Mouse (Mus musculus) lung, adult 2 months (tissue): ENCODE measurements around the gene Unc13a. TPM values are rescaled to one million over a fixed set of nuclear protein-coding genes. Genes with fewer than 3 reads are reported as not detected.

ENCODE experiments used
- DNase-seq: peaks from one replicate; pipeline ENCODE4 v3.0.0; 2022
- H3K4me1 ChIP-seq: fragments of 200-500 bp; 2 replicates; pipeline ENCODE4 v1.6.1; 2011; ENCODE audit warnings: low read length; ENCODE audit not compliant: control insufficient read depth, insufficient read depth
- H3K4me3 ChIP-seq: fragments of 200-500 bp; replicated peaks from 2 replicates; pipeline ENCODE3; 2011; ENCODE audit warnings: low read depth, mild to moderate bottlenecking, control low read depth, low read length; ENCODE audit errors: extremely low read depth
- CTCF ChIP-seq: fragments of 200-500 bp; IDR thresholded peaks from 2 replicates; pipeline ENCODE4 v1.5.1; 2011; ENCODE audit warnings: mild to moderate bottlenecking, low read length, control low read depth; ENCODE audit not compliant: insufficient read depth
- POLR2A ChIP-seq: fragments of 200-500 bp; IDR thresholded peaks from 2 replicates; pipeline ENCODE4 v1.6.1; 2011; ENCODE audit warnings: low read depth, mild to moderate bottlenecking, control low read depth, low read length, borderline replicate concordance; ENCODE audit errors: extremely low read depth
- WGBS: fragments of 180-500 bp; shearing (Covaris S2); methylation state at CpG from one replicate; pipeline ENCODE4 v1.1.7; 2018; 5-methylcytosine and 5-hydroxymethylcytosine counted together
- polyA plus RNA-seq: library from polyadenylated mRNA; depleted of rRNA; stranded (reverse); fragments of >200 nt; gene quantifications from 2 replicates; pipeline ENCODE4 v1.2.3, GENCODE M21; 2012

Unc13a gene
- polyA plus RNA-seq, 1 experiment, result 0.32 TPM

DNA sequence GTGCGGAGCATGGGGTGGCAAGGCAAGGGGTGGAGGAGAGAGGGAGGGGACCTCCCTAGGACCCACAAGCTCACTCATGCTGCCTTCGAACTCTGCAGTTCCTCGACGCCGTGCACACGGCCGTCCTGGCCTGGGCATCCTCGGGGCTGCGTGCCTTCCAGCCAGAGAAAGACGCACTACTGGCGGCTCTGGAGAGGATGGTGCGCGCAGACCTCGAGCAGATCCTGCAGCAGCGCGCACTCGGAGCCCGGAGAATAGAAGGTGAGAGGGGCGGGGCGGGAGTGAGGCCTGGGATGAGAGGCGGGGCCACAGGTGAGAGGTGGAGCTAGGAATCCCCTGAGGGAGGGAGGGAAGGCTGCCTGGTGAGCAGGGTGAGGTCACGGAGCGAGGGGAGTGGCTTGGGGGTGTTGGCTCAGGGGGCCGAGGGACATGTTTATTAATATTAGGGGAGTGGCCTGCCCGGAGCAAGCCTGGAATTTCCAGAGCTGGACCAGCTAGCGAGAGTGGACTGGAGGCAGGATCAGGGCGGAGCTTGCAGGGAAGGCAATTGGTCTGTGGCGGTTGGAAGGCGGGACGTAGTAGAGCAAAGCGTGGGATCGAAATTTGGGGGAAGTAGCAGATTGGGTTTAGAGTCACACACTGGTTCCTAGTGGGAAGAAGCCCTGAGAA is 68.8 kb downstream of the Unc13a start:
- 3% methylated on average over 32 of the region's 32 CpGs for WGBS

DNA sequence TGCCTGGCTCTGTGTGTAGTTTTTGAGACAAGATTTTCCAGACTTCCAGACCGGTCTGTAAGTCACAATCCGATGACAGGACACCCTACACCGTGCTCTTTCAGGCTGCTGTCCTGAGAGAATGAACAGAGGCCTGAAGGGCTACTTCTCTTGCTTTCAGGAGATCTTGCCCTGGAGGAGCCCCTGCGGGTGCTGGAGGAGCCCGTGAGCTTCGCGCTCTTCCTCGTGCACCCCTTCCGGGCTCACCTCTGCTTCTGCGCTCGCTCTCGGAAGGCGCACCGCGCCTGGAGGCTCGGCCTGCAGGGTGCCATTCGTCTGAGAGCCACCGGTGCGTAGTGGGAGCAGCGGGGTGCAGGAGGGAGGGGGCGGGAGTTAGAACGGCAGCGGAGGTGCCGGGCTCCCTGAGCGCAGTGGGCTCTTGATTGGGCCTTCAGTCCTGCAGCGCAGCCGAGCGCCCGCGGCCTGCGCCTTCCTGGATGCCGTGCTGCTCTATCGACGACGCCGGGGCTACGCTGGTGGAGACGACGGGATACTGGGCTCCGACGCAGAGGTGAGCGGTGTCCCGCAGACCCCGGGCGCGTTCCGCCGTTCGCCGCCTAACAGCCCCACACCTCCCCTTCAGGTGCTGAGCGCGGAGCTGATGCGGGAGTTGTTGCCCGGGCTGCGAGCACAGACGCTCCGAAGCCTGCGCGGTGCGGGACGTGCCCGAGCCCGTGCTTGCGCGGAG is 69.5 kb downstream of the Unc13a start:
- H3K4me3 ChIP-seq, result no peak overlapping the region
- WGBS, result 7% methylated on average over 65 of the region's 65 CpGs
- no peak for DNase-seq
- TF ChIP-seq POLR2A, result no peak
- TF ChIP-seq CTCF, result no peak
- H3K4me1 ChIP-seq, result peaks cover 5% of the 10 kb centered on the region; the same call in 1 of the 2 replicates

More for the DNA sequence above, 68.8 kb downstream of the Unc13a start:
- TF ChIP-seq POLR2A, result no peak
- TF ChIP-seq CTCF, result no peak
- peak; percentile 85 for DNase-seq
- peaks cover 5% of the 10 kb centered on the region; the same call in 1 of the 2 replicates for H3K4me1 ChIP-seq
- H3K4me3 ChIP-seq, result peak overlapping the region; percentile 16

DNA sequence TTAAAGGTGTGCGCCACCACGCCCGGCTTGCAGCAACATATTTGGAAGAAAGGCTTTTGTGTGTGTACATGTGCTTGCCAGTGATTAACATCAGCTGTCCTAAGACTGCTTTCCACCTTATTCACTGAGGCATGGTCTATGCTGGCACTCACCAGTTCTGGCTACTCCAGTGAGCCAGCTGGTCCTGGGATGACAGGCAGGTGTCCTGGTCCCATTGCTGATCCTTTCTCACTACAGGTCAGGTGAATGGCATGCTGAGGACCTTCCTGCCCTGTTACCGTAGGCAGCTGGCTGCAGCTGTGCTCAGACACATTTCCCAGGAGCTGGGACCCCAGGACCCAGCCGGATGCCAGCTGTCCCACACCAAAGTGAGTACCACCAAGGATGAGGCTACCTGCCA is 72.7 kb downstream of the Unc13a start:
- 96% methylated on average over 5 of the region's 5 CpGs for WGBS
- Histone ChIP-seq H3K4me1 (peaks cover 7% of the 10 kb centered on the region; the same call in 1 of the 2 replicates), H3K4me3 (no peak overlapping the region)
- TF ChIP-seq POLR2A (no peak), CTCF (no peak)
- no peak for DNase-seq

DNA sequence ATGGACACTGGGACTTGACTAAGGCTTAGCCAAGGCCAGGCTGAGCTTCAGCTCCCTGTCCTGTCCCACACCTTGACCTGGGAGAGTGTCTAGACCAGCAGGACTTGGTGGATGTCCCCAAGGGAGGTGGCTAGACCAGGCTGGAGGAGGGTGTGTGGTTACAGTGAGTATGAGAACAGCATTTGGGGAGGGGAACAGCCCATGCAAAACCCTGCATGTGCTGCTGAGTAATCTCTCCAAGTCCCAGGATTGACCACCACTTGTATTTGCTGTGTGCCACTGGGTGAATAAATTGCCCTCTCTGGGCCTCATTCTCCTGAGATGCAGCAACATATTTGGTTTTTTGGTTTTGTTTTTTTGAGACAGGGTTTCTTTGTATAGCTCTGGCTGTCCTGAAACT is 73.2 kb downstream of the Unc13a start:
- DNase-seq, result no peak
- TF ChIP-seq CTCF, result no peak
- no peak for TF ChIP-seq POLR2A
- no peak overlapping the region for H3K4me3 ChIP-seq
- peaks cover 7% of the 10 kb centered on the region; the same call in 1 of the 2 replicates for H3K4me1 ChIP-seq

DNA sequence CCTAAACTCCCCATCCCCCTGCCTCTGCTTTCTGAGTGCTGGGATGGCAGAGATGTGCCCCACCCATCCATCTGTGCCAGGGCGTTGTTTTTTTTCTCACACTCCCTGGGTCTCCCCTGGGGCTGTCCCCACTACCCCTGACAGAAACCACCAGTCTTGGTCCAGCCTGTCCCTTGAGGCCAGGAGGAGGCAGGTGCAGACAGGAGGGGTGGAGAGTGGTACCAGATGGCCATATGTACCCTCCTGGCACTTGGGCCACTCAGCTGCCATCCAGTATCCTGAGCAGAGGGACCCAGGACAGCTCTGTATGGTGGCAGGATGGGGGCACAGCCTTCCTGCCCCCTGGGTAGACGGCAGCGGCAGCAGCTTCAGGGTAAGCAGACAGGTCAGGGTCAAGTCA is 74.1 kb downstream of the Unc13a start, which contains the start of gene Fam129c:
TSS of gene Fam129c (plus strand) at position 198 of the 400 bp plus-strand sequence.
- no peak for DNase-seq
- WGBS, result 82% methylated on average over 3 of the region's 3 CpGs
- Histone ChIP-seq H3K4me3 (no peak within 1 kb of the TSS), H3K4me1 (peaks cover 9% of the 10 kb centered on the region)
- TF ChIP-seq POLR2A, result no peak
- TF ChIP-seq CTCF, result no peak

DNA sequence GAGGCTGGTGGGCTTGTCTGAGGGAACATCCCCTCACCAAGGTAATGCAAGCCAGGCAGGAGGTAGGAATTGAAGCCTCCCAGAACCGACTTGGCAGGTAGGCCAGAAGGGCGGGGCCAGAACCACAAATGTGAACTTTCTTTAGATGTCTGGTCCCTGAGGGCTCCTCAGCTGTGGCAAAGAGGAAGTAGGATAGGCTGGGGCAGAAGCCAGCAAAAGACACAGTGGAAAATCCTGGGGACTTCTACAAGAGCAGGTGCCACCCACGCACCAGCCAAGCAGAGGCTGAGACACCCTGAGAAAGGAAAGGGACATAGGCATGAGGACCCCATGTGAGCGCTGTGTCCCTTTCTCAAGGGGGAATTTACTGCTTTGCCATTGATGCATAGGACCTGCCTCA is 74.8 kb downstream of the Unc13a start:
- no peak for DNase-seq
- 72% methylated on average over 4 of the region's 4 CpGs for WGBS
- no peak overlapping the region for H3K4me3 ChIP-seq
- TF ChIP-seq POLR2A, result no peak
- no peak for TF ChIP-seq CTCF
- peaks cover 7% of the 10 kb centered on the region for H3K4me1 ChIP-seq

DNA sequence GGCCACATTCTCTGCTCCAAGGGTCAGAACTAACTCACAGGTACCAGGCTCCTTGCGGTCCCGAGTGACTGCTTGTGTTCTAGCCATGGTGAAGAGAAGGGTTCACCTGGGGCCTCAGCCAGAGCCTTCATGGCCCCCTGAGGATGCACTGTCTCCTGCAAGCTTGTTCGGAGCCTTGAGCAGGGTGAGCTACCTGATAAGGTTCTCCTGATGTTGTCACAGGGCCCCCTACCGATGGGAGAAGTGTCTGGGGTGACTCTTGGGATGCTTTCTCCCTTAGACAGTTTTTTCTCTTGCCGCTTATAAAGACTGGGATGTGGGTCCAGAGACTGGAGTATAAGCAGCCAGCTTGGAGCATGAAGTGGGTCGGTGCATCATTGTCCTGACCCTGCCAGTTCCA is 75.2 kb downstream of the Unc13a start:
- WGBS, result 59% methylated on average over 6 of the region's 6 CpGs
- Histone ChIP-seq H3K4me3 (no peak overlapping the region), H3K4me1 (peaks cover 7% of the 10 kb centered on the region)
- no peak for DNase-seq
- TF ChIP-seq CTCF, result no peak

DNA sequence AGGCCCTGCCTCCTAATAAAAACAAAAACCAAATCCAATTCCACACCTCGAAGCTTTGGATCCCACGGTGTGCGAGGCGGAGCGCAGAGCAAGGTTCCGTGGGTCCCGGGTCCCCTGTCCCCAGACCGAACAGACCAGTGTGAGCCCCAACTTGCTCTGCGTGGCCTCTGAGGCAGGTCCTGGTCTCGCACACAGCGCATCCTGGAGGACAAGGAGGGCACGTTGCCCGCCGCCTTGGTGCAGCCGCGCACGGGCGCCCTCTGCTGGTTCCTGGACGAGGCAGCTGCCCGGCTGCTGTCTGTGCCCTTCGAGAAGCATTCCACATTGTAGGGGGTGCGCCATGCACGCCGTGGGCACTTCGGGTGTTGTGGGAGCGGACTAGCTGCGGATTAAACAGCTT is 75.7 kb downstream of the Unc13a start:
- DNase-seq, result peak; percentile 85
- H3K4me3 ChIP-seq, result no peak overlapping the region
- TF ChIP-seq POLR2A, result peak; percentile 10; the same call in 1 of the 2 replicates
- peak; percentile 77 for TF ChIP-seq CTCF
- peaks cover 7% of the 10 kb centered on the region for H3K4me1 ChIP-seq
- 10% methylated on average over 27 of the region's 27 CpGs for WGBS

DNA sequence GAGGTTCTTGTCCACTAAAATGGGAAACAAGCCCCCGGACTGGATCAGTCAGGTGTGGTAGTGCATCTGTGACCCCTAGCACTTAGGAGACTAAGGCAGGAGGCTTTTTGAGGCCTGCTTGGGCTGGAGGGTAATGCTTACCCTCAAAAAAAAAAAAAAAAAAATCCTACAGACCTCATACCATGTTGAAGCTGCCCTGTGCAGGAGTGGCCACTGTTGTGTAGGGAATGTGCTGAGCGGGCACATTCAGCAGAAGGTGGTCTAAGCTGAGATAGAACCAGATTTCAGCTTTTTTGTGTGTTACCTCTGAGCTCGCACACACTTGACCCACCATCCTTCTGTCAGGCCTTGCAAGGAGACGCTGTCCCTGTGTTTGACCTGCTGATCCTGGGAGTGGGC is 77.2 kb downstream of the Unc13a start:
- H3K4me1 ChIP-seq, result peaks cover 7% of the 10 kb centered on the region
- no peak for DNase-seq
- H3K4me3 ChIP-seq, result no peak overlapping the region
- 96% methylated on average over 4 of the region's 4 CpGs for WGBS
- TF ChIP-seq CTCF (no peak), POLR2A (no peak)
